In genomic region chr13:49196766-49197165, GRCm38 (mm10) we compare ENCODE assay signal across 8 mouse cellular contexts. TPM values are rescaled to one million over a fixed set of nuclear protein-coding genes. Genes with fewer than 3 reads are reported as not detected.
DNase-seq lines count a peak whose midpoint lies in the region.

No protein-coding gene starts in this region.

- peak; percentile 29 for DNase-seq in cerebellum, adult 9-11 months
- no peak for DNase-seq in cerebellum, adult 9-10 months
- peak; percentile 51 for DNase-seq in kidney, postnatal 10 days
- no peak for DNase-seq in kidney, adult 18-20 months
- DNase-seq in spleen, postnatal 36 days (ENCODE audit: low spot score in 2 of 2), result peak; percentile 51 to 61
- no peak for DNase-seq in spleen, adult 12 weeks (ENCODE audit: low spot score)
- no peak for DNase-seq in thymus, postnatal 0 days (ENCODE audit: low spot score)
- no peak for DNase-seq in left cerebral cortex, adult 18-20 months (ENCODE audit: low spot score in 2 of 2)

RNA-seq across cellular contexts. Expression of gene Ninj1, which starts 9.5 kb away (rescaled TPM):
- polyA plus RNA-seq in thymus, postnatal 0 days (2015; fragmentation: Nextera tagmentation; extraction: Ambion mirVana), result 29.5 and 32.8 TPM in 2 replicates
- total RNA-seq in left cerebral cortex, adult 18-20 months (2021), result 10 to 100 TPM; 19.1 to 20.7 TPM

RNA-seq across cellular contexts. Expression of gene Card19, which starts 19.1 kb away (rescaled TPM):
- 44.8 and 45.7 TPM in 2 replicates for polyA plus RNA-seq in thymus, postnatal 0 days (2015; fragmentation: Nextera tagmentation; extraction: Ambion mirVana)
- total RNA-seq in left cerebral cortex, adult 18-20 months (2021), result 1 to 10 TPM; 8.0 to 8.8 TPM

RNA-seq across cellular contexts. Expression of gene Wnk2, which starts 49.0 kb away (rescaled TPM):
- polyA plus RNA-seq in thymus, postnatal 0 days (2015; fragmentation: Nextera tagmentation; extraction: Ambion mirVana), result 0.32 and 0.55 TPM in 2 replicates
- total RNA-seq in left cerebral cortex, adult 18-20 months (2021), result 100 to 1,000 TPM; 117 to 130 TPM

RNA-seq across cellular contexts. Expression of gene Susd3, which starts 51.7 kb away (rescaled TPM):
- 11.3 and 14.1 TPM in 2 replicates for polyA plus RNA-seq in thymus, postnatal 0 days (2015; fragmentation: Nextera tagmentation; extraction: Ambion mirVana)
- 1 to 10 TPM; 2.4 to 2.6 TPM for total RNA-seq in left cerebral cortex, adult 18-20 months (2021)

Comparison
In these comparisons a context has a peak if more than half of its experiments do, and no peak if none do; other contexts are left out.
1. DNase-seq: peak in cerebellum, adult 9-11 months (single experiment), kidney, postnatal 10 days (single experiment) and spleen, postnatal 36 days (2 of 2); none in cerebellum, adult 9-10 months (single experiment), kidney, adult 18-20 months (single experiment), spleen, adult 12 weeks (single experiment), thymus, postnatal 0 days (single experiment) and left cerebral cortex, adult 18-20 months (0 of 2).